Mouse (Mus musculus) kidney, postnatal 4 days (tissue): ENCODE data around the gene Emilin1.
A peak's percentile ranks its signal among the peaks of the same experiment; 100 is the strongest.

ENCODE experiments used
- DNase-seq, 2 experiments: peaks; one replicate each; pipeline ENCODE4 v3.0.0; 2021; ENCODE audit warnings: mixed read lengths in 2 of 2

The Emilin1 gene

DNA sequence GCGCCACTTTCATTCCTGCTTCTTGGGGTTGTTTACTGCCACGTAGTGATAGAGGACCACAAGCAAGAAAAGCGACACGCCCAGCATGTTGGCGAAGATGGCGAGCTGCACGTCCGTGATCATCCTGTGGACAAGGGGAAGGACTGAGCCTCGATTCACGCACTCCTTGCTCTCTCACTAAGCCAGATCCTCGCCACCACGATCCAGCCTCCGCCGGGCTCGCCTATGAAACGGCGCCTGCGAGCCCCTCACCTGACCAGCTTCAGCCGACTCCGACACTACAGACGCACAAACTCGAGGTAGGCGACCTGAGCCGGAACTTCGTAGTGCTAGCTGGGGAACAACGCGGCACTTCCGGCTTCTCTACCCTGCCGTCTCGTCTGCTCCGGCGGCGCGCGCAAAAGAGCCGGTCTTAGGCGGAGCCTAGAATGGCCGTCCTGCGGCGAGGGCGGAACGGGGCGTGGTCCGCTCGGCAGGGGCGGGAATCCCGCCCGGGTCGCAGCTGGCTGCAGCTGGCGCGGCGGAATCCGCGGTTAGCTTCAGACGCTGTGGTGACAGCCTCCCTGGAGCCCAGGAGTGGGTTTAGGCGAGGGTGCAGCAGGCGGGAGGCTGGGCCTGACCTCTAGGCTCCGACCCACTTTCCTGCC is 5.7 kb upstream of the Emilin1 start, which contains the start of gene Ost4:
TSS of gene Ost4 (minus strand) at position 376 of the 647 bp plus-strand sequence.
- peak; percentile 99 for DNase-seq

DNA sequence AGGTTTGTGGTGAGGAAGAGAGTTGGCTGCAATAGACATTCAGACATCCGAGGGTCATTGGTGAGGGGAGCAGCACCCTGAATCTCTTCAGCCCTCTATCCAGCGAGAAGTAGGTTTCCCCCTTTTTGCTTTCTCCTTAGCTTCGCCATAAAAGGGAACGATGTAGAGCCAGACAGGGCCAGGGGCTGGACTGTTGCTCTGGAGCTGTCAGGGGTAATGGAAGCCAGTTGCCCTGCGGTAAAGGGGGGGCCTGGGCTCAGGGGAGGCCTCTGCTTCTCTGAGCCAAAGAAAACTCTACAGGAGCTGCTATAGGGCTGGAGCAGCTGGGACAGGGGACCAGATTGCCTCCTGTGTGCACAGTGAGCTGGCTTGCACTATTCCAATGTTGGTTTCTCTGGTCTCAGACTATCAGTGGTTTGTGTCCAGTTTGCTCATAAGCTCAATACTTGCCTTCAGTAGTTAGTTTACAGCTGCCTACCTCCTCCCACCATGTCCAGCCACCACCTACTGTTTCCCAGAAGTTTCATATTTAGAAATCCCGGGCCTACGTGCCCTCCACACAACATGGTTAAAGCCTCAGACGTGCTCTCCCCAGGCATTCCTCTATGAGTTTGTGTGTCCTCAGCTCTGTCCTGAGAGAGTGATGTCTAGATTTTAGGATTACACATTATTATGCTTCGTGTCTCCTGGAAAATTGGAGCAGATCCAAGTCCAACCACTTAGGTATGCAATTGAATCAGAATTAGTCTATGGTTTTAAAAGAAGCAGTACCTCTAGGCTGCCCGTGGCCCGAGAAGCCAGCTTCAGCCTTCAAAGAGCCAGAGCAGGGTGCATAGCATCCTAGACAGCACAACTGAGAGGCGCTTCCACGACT is 4.5 kb upstream of the Emilin1 start:
- DNase-seq = peak; percentile 77 to 83

DNA sequence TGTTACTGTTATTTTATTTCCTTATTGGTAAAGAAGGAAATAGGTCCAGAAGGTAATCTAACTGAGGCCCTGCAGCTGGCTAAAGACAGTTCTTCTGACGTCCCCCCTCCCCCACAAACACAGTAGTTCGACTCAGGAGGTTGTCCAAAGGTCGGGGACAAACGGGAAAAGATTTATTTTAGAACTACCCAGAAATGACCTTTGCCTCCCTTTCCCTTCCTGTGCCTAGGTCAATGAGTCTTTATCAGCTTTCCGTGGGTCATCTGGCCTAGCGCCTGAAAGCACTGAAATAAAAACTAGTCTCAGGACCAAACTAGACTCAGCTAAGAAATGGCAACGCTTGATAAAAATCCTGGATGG is 3.9 kb upstream of the Emilin1 start:
- peak; percentile 52 to 68 for DNase-seq

DNA sequence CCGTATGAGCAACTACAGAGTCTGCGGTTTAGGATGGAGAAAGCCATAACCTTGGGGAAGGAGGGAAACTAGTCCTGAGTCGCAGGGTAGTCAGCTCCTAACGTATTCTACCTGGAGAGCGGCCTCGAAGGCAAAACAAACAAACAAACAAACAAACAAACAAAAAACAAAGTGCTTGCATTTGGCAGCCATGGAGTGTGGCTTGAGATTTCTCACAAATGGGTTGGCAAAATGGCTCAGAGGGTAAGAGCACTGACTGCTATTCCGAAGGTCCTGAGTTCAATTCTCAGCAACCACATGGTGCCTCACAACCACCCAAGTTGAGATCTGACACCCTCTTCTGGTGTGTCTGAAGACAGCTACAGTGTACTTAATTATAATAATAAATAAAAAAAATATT is 3.3 kb upstream of the Emilin1 start:
- DNase-seq = no peak

DNA sequence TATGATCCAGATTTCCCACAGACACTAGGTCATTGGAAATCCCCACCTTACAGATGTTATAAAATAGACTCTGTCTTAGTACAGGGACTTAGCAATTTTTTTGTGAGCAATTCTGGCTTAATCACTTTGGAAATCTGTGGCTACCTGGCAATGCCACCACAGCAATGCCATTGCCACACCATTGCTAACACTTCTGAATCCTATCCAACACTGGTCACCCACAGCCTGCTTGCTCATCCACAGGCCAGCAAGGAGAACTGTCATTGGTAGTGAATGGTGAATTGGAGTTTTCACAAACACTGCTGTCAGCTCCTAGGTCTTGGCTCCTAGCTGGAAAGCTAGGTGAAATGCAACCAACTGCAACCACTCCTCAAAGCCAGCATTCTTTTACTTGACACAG is 2.7 kb upstream of the Emilin1 start:
- DNase-seq = no peak

DNA sequence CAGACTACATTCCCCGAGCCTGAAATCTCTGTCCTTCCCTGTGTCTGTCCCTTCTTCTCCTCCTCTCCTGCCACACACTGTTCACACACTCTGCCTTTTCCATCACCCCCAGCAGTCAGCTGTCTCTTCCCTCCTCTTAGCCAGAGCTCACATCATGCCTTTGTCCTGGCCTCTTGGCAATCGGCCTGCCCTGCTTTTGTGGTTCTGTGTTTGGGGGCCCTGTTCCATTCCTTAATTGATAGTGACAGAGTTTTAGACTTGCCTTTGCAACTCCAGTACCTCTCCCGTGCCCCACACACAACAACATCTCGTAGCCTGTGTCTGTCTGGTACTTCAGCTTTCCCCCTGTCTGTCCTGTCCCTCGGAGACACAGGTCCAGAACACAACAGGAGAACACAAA is 1.0 kb upstream of the Emilin1 start:
- peak in 1 of 2 experiments; percentile 53 for DNase-seq

DNA sequence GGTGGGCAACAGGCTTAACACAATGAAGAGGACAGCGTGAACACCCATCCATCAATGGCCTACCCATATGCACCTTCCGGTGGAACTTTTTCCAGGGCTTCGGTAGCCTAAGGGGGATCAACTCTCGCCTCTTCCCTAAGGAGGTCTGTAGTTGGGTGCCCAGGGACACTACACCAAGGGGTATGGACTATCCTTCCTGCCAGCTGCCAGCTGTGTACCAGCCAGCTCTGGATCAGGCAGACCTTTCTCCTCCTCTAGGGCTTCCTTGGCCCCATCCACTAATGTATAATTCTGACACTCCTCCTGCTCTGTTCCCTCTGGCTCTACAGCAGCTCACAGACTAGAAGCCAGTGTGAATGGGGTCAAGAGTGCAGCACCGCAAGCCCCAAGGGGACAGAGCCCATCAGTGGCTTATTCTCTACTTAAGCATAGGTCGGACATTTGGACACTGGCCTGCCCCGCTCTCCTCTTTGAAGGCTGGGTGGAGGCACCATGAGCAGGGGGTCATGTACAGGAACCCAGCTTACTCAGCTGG is 966 bp downstream of the Emilin1 start:
- DNase-seq = peak in 1 of 2 experiments; percentile 54

DNA sequence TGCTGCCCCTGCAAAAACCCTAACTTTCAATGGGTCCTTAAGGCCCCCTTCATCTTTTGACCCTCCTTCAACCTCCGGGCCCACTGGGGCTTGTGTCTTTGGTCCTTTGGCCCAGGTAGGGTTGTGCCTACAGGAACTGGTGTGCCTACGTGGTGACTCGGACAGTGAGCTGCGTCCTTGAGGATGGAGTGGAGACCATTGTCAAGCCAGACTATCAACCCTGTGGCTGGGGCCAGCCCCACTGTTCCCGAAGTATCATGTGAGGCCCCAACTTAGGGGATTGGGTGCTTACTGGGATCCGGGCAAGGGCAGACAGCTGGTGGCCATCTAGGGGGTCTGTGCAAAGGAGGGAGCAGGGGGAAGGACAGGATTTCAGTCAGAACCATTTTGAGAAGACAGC is 1.6 kb downstream of the Emilin1 start:
- DNase-seq = peak in 1 of 2 experiments; percentile 30

DNA sequence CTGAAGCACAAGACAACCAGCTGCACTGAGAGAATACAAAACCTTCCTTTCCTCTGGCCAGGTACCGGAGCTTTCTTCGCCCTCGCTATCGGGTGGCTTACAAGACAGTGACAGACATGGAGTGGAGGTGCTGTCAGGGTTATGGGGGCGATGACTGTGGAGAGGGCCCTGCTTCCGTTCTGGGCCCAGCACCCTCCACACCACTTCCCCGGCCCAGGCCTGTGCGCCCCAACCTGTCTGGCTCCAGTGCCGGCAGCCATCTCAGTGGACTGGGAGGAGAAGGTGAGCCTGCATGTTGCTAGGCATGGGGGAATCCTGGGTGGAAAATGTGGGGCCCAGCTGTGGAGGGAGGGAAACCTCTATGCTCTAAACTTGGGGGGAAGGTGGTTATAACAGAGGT is 2.3 kb downstream of the Emilin1 start:
- DNase-seq = peak in 1 of 2 experiments; percentile 44

DNA sequence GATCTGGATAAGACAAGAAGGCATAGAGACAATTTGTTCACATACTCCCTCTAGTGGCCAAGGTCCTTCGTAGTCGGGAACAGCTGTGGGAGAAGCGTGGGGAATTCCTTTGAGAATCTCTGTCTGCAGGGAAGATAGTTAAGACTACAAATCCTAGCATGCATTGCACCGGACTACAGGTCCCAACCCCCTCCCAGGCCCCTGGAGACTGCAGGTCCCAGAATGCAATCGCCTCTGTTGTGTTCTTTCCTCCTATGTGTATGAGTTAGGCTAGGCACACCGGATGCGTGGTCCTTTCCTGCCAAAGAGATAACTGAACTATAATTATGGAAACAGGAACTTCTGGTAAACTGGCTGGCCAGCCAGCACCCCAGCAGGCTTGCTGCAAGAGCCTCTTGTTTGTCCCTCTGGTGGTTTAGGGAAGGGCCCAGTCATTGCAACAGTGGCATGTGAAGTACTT is 2.8 kb downstream of the Emilin1 start:
- DNase-seq = peak; percentile 84 to 93

DNA sequence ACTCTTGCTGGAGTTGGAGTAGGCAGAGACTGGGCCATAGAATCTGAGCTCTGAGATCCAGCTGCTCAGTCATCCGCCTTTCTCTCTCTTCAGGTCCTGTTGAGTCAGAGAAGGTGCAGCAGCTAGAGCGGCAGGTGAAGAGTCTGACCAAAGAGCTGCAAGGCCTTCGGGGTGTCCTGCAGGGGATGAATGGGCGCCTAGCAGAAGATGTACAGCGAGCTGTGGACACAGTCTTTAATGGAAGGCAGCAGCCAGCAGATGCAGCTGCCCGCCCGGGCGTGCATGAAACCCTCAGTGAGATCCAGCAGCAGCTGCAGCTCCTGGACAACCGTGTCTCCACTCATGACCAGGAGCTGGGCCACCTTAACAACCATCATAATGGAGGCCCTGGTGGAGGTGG is 3.6 kb downstream of the Emilin1 start:
- DNase-seq = no peak

DNA sequence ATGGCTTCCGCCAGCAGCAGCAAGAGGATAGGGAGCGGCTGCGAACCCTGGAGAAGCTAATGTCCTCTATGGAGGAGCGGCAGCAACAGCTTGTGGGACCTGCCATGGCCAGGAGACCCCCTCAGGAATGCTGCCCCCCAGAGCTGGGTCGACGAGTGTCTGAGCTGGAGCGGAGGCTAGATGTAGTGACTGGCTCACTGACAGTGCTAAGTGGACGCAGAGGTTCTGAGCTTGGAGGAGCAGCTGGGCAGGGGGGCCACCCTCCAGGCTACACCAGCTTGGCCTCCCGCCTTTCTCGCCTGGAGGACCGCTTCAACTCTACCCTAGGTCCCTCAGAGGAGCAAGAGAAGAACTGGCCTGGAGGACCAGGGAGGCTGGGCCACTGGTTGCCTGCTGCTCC is 4.1 kb downstream of the Emilin1 start:
- no peak for DNase-seq

DNA sequence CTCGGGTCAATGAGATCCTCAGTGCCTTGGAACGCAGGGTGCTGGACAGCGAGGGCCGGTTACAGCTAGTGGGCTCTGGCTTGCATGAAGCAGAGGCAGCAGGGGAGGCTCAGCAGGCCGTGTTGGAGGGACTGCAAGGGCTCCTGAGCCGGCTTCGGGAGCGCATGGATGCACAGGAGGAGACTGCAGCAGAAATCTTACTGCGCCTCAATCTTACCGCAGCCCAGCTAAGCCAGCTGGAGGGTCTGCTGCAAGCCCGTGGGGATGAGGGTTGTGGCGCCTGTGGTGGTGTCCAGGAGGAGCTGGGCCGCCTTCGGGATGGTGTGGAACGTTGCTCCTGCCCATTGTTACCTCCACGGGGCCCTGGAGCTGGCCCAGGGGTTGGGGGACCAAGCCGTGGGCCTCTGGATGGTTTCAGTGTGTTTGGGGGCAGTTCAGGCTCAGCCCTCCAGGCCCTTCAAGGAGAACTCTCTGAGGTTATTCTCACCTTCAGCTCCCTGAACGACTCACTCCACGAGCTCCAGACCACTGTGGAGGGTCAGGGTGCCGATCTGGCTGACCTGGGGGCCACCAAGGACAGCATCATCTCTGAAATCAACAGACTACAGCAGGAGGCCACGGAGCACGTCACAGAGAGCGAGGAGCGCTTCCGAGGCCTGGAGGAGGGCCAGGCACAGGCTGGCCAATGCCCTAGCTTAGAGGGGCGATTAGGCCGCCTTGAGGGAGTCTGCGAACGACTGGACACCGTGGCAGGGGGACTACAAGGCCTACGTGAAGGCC is 4.9 kb downstream of the Emilin1 start:
- DNase-seq = no peak

DNA sequence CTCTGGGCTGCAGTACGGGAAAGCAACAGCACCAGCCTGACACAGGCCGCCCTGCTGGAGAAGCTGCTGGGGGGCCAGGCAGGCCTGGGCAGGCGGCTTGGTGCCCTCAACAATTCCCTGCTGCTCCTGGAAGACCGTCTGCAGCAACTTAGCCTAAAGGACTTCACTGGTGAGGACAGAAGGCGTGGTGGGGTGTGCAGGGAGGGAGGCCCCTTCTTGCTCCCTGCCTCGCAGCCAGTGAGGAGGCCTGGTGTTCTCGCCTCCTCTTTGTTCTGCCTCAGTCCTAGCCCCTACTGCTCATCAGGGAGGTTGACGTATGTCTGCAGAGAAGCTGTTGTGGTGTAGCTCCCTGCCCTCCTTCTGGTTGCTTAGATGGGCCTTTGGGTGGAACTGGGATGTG is 5.5 kb downstream of the Emilin1 start:
- DNase-seq = no peak

DNA sequence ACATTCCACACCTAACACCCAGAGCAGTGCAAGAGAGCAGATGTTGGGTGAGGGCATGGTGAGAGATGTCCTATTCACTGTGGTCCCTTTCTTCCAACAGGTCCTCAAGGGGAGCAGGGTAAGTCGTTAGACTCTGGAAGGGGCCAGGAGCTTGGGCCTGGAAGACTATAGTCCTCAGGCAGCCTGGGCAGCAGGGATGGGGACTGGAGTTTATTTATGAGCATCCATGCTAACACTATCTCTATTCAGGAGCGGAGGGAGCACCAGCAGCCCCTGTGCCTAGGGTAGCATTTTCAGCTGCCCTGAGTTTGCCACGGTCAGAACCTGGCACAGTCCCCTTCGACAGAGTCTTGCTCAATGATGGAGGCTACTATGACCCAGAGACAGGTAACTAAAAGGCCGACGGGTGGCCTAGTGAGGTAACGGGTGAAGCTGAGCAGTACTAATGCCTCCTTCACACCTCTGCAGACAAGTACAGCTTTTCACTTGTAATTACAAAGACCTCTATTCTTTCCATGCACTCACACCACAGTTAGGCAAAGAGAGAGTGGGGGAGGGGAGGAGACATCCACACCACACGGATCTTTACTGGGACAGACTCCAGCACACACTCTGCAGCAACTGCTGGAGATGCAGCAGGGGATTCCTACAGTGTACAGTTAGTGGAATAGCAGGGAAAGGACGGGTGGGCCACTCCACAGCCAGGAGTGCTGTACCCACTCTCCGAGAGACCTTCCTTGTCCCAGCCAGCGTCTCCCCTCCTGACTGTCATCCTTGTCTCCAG is 6.8 kb downstream of the Emilin1 start:
- peak in 1 of 2 experiments; percentile 31 for DNase-seq

DNA sequence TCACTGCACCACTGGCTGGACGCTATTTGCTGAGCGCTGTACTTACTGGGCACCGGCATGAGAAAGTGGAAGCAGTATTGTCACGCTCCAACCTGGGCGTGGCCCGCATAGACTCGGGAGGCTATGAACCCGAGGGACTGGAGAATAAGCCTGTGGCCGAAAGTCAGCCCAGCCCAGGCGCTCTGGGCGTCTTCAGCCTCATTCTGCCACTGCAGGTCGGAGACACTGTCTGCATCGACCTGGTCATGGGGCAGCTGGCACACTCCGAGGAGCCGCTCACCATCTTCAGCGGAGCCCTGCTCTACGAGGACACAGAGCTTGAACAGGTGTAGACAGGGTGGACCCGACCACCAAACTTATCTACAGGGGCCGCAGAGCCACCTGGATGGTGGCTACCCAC is 7.4 kb downstream of the Emilin1 start:
- DNase-seq = peak in 1 of 2 experiments; percentile 45

DNA sequence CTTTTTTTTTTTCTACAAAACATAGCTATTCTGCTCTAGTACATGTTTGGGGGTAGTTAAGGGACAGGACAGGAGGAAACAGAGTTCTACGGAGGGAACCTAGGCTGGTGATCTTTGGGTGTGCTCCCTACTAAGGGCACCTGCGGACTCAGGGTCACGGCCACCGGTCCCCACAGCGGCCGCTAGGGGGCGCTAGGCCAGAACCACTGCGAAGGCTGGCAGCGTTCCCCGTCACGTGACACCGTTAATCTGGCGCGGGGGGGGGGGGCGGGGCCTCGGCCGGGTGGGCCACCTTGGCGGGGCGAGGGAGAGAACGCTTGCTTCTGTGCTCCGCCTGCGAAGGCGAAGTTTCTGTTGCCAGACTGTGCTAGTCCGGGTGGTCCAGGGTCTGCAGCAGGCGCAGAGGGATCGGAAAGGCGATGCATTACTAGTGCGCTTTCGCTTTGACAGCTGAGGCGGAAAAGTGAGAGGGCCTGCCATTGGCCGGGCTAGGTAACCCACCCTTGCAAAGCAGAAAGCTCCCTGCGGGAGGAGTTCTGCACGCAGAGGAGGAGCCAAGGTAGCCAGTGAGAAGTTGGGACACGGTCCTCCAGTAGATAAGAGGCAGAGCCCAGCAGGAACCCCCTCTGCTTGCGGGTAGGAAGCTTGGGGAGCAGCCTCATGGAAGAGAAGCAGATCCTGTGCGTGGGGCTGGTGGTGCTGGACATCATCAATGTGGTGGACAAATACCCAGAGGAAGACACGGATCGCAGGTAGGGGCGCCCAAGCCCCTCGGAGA is 8.2 kb downstream of the Emilin1 start, which contains the start of gene Khk:
TSS of gene Khk (plus strand) at position 176 of the 778 bp plus-strand sequence.
- peak; percentile 96 for DNase-seq

DNA sequence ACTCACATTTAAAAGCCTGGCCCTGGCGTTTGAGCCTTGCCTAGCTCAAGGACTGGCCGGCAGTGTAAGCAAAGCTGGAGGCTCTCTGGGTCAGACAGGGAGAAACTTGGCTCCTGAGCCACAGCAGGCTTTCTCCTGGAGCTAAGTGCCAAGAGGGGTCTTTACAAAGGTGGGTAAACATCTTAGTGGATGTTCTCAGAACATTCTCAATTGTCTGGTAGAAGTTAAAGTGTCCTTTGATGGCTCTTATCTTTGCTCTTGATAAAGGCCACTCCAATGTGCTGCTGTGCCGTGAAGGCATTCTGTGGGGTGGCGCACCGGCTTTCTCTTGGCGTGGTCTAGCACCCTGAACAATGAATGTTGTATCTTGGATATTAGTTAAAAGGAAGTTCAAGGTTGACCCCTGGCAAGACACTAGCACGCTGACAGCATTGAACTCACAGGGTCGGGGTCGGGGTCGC is 9.4 kb downstream of the Emilin1 start:
- DNase-seq = no peak

DNA sequence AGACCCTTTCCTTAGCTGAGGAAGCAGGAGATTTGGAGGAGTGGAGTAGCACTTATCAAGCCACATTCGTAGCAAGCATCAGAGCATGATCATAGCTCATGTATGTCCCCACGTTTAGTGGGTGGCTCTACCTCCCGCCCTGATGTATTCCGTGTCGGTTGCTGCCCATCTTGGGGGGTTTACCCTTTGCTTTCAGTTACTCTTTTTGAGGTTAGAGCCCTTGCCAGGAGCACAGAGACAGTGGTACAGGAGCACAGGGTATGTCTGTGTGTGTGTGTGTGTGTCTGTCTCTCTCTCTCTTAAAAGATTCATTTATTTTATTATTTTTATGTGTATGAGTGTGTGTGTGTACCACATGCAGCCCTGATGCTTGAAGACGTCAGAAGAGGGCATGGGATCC is 9.9 kb downstream of the Emilin1 start:
- no peak for DNase-seq

DNA sequence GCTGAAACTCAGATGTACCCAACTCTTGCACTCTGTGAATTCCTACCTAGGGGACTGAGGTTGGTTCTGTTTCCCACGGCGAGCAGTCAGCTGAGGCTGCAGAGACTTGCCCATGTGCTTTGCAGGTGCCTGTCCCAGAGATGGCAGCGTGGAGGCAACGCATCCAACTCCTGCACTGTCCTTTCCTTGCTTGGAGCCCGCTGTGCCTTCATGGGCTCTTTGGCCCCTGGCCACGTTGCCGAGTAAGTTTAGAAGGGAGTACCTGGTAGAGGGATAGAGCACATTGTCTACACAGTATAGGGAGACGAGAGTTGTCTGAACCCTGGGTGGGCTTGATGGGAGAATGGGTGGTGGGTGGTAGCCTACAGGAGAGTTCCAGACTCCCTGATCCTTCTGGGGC is 11.4 kb downstream of the Emilin1 start:
- DNase-seq = no peak

DNA sequence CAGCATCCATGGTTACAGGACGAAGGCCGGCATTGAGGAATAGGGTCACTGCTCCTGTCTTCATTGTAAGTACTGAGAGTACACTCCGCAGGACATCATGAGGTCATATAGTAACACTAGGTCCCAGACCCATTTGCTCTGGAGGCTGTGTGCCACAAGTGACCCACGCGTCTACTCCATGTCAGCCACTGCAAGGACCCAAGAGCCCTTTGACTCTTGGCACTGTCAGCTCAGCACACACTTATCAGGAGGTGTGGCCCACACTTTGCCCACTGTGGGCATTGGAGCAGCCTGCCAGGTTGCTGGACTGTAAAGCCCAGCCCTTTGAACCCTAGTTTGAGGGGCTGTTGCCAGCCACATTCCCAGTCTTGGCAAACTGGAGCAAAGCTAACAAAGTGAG is 12.0 kb downstream of the Emilin1 start:
- DNase-seq = peak in 1 of 2 experiments; percentile 60
